Mouse (Mus musculus) embryonic facial prominence, embryonic 12.5 days (tissue): ENCODE measurements around the gene Upf3b. TPM values are rescaled to one million over a fixed set of nuclear protein-coding genes. Genes with fewer than 3 reads are reported as not detected.
"Not testable (repeated sequence)": the region's sequence is repeated elsewhere in the genome, so short reads cannot be mapped to it uniquely, and the experiment has no call there.

Source experiments
- ATAC-seq: fragments of 200-750 bp; cut with Nextera tagmentation; 2 replicates; pipeline ENCODE4 v1.8.0; 2017; ENCODE audit not compliant: insufficient number of reproducible peaks, insufficient read depth, low FRiP score, low TSS enrichment
- H3K27ac ChIP-seq: fragments of 300-500 bp; sonication (generic); 2 replicates; pipeline ENCODE4 v1.5.1; 2016; ENCODE audit warnings: mild to moderate bottlenecking
- H3K27me3 ChIP-seq: fragments of 300-500 bp; sonication (generic); 2 replicates; pipeline ENCODE4 v1.6.1; 2016; ENCODE audit warnings: mild to moderate bottlenecking, moderate library complexity
- H3K36me3 ChIP-seq: fragments of 300-500 bp; sonication (generic); 2 replicates; pipeline ENCODE4 v1.6.1; 2016; ENCODE audit warnings: mild to moderate bottlenecking
- H3K4me1 ChIP-seq: fragments of 300-500 bp; sonication (generic); 2 replicates; pipeline ENCODE4 v1.6.1; 2016
- H3K4me2 ChIP-seq: fragments of 300-500 bp; sonication (generic); replicated peaks from 2 replicates; pipeline ENCODE4 v1.6.1; 2016; ENCODE audit warnings: mild to moderate bottlenecking, moderate library complexity
- H3K4me3 ChIP-seq: fragments of 300-500 bp; sonication (generic); 2 replicates; pipeline ENCODE4 v1.5.1; 2016; ENCODE audit warnings: mild to moderate bottlenecking
- H3K9ac ChIP-seq: fragments of 300-500 bp; sonication (generic); 2 replicates; pipeline ENCODE4 v1.6.1; 2016; ENCODE audit warnings: mild to moderate bottlenecking, moderate library complexity
- H3K9me3 ChIP-seq: fragments of 300-500 bp; sonication (generic); 2 replicates; pipeline ENCODE4 v1.6.1; 2016; ENCODE audit warnings: mild to moderate bottlenecking, moderate library complexity
- WGBS: fragments of 180-500 bp; shearing (Covaris S2); methylation state at CpG from one replicate; pipeline ENCODE4 v1.1.7; 2016; 5-methylcytosine and 5-hydroxymethylcytosine counted together
- polyA plus RNA-seq: library from polyadenylated mRNA; unstranded; fragments of >200 nt; fragmentation: Nextera tagmentation; extraction: Ambion mirVana; gene quantifications from 2 replicates; pipeline ENCODE4 v1.2.1, GENCODE M21; 2016

Upf3b gene
- polyA plus RNA-seq, 1 experiment from 2014 or later = 22.2 TPM

- ATAC-seq = peak; percentile 58
- H3K4me1 ChIP-seq = no peaks in the 10 kb centered on the region
Measured at GRCm38 (mm10) chrX:37109526-37110192, 463 bp downstream of the Upf3b start.

GRCm38 (mm10) chrX:37103826-37104225, 6.3 kb downstream of the Upf3b start:
- Histone ChIP-seq H3K36me3 (no peaks in the 10 kb centered on the region), H3K9me3 (no peaks in the 10 kb centered on the region), H3K4me2 (no peak overlapping the region), H3K4me3 (no peak overlapping the region), H3K27me3 (no peaks in the 10 kb centered on the region), H3K27ac (no peak overlapping the region), H3K4me1 (no peaks in the 10 kb centered on the region), H3K9ac (no peak overlapping the region)
- ATAC-seq = no peak
- WGBS = 85% methylated on average over 2 of the region's 2 CpGs

More at GRCm38 (mm10) chrX:37109526-37110192, 463 bp downstream of the Upf3b start:
- Histone ChIP-seq H3K36me3 (no peaks in the 10 kb centered on the region), H3K9me3 (no peaks in the 10 kb centered on the region), H3K27me3 (no peaks in the 10 kb centered on the region), H3K4me3 (peak overlapping the region; percentile 51), H3K9ac (peak overlapping the region; percentile 50), H3K27ac (peak overlapping the region; percentile 78), H3K4me2 (peak overlapping the region; percentile 57)
- 11% methylated on average over 27 of the region's 27 CpGs for WGBS

- Histone ChIP-seq H3K4me2 (no peak overlapping the region), H3K9me3 (no peaks in the 10 kb centered on the region), H3K4me1 (no peaks in the 10 kb centered on the region), H3K36me3 (no peaks in the 10 kb centered on the region), H3K4me3 (no peak overlapping the region), H3K27me3 (no peaks in the 10 kb centered on the region), H3K27ac (no peak overlapping the region), H3K9ac (no peak overlapping the region)
- 93% methylated on average over 3 of the region's 3 CpGs for WGBS
- no peak for ATAC-seq
Measured at GRCm38 (mm10) chrX:37098681-37099080, 11.4 kb downstream of the Upf3b start.

- no peaks in the 10 kb centered on the region for H3K9me3 ChIP-seq
- H3K36me3 ChIP-seq = no peaks in the 10 kb centered on the region
- no peak overlapping the region for H3K4me2 ChIP-seq
- no peak overlapping the region for H3K9ac ChIP-seq
- H3K4me1 ChIP-seq = no peaks in the 10 kb centered on the region
- H3K27me3 ChIP-seq = no peaks in the 10 kb centered on the region
- 93% methylated on average over 11 of the region's 11 CpGs for whole genome bisulfite sequencing
- ATAC-seq = no peak
- no peak overlapping the region for H3K4me3 ChIP-seq
- H3K27ac ChIP-seq = no peak overlapping the region
Measured at GRCm38 (mm10) chrX:37095106-37095768, 14.9 kb downstream of the Upf3b start.

GRCm38 (mm10) chrX:37091457-37091856, 18.7 kb downstream of the Upf3b start:
- H3K36me3 ChIP-seq = no peaks in the 10 kb centered on the region

GRCm38 (mm10) chrX:37088778-37089177, 21.3 kb downstream of the Upf3b start:
- WGBS = 88% methylated on average over 1 of the region's 1 CpGs
- ATAC-seq = no peak
- no peak overlapping the region for H3K9ac ChIP-seq
- H3K4me1 ChIP-seq = no peaks in the 10 kb centered on the region
- no peak overlapping the region for H3K4me3 ChIP-seq
- no peak overlapping the region for H3K4me2 ChIP-seq
- no peaks in the 10 kb centered on the region for H3K9me3 ChIP-seq
- no peaks in the 10 kb centered on the region for H3K36me3 ChIP-seq
- no peaks in the 10 kb centered on the region for H3K27me3 ChIP-seq
- no peak overlapping the region for H3K27ac ChIP-seq

More at GRCm38 (mm10) chrX:37091457-37091856, 18.7 kb downstream of the Upf3b start:
- WGBS = 87% methylated on average over 3 of the region's 3 CpGs
- no peak overlapping the region for H3K9ac ChIP-seq
- H3K4me2 ChIP-seq = no peak overlapping the region
- H3K4me3 ChIP-seq = no peak overlapping the region
- H3K4me1 ChIP-seq = no peaks in the 10 kb centered on the region
- ATAC-seq = no peak
- H3K27ac ChIP-seq = no peak overlapping the region
- H3K27me3 ChIP-seq = no peaks in the 10 kb centered on the region
- no peaks in the 10 kb centered on the region for H3K9me3 ChIP-seq

- 24% methylated on average over 9 of the region's 9 CpGs for WGBS
- Histone ChIP-seq H3K27me3 (no peaks in the 10 kb centered on the region), H3K4me1 (0 out of 2 replicates have a peak, but pooled peaks cover 2% of the 10 kb centered on the region), H3K4me2 (peak overlapping the region; percentile 39), H3K9ac (no peak overlapping the region), H3K36me3 (peaks cover 15% of the 10 kb centered on the region; the same call in 1 of the 2 replicates), H3K4me3 (peak overlapping the region; percentile 57), H3K27ac (peak overlapping the region; percentile 84), H3K9me3 (no peaks in the 10 kb centered on the region)
- ATAC-seq = no peak
Measured at GRCm38 (mm10) chrX:37085665-37086064, 24.5 kb downstream of the Upf3b start.

GRCm38 (mm10) chrX:37084927-37085660, 25.0 kb downstream of the Upf3b start, which contains the start of gene Rpl39:
Gene Rpl39, minus strand, starts transcription at chrX:37085402.
- H3K9me3 ChIP-seq = no peaks in the 10 kb centered on the region
- peaks cover 15% of the 10 kb centered on the region; the same call in 1 of the 2 replicates for H3K36me3 ChIP-seq
- peak; percentile 84 for ATAC-seq
- no peaks in the 10 kb centered on the region for H3K27me3 ChIP-seq
- WGBS = 14% methylated on average over 38 of the region's 38 CpGs
- 0 out of 2 replicates have a peak, but pooled peaks cover 2% of the 10 kb centered on the region for H3K4me1 ChIP-seq
- H3K4me3 ChIP-seq = peak within 1 kb of the TSS; percentile 57
- H3K4me2 ChIP-seq = peak within 1 kb of the TSS; percentile 72
- peak within 1 kb of the TSS; percentile 70 for H3K9ac ChIP-seq
- H3K27ac ChIP-seq = peak within 1 kb of the TSS; percentile 84

- 20% methylated on average over 19 of the region's 19 CpGs for WGBS
- H3K36me3 ChIP-seq = peaks cover 15% of the 10 kb centered on the region; the same call in 1 of the 2 replicates
- peak overlapping the region; percentile 57 for H3K4me3 ChIP-seq
- peak overlapping the region; percentile 72 for H3K4me2 ChIP-seq
- H3K9me3 ChIP-seq = no peaks in the 10 kb centered on the region
- H3K27me3 ChIP-seq = no peaks in the 10 kb centered on the region
- H3K27ac ChIP-seq = peak overlapping the region; percentile 84
- 0 out of 2 replicates have a peak, but pooled peaks cover 2% of the 10 kb centered on the region for H3K4me1 ChIP-seq
- ATAC-seq = no peak
- H3K9ac ChIP-seq = peak overlapping the region; percentile 70
Measured at GRCm38 (mm10) chrX:37084318-37084926, 25.7 kb downstream of the Upf3b start.

GRCm38 (mm10) chrX:37081194-37081593, 28.9 kb downstream of the Upf3b start:
- Histone ChIP-seq H3K4me3 (no peak overlapping the region), H3K9ac (no peak overlapping the region), H3K27ac (no peak overlapping the region), H3K4me1 (0 out of 2 replicates have a peak, but pooled peaks cover 2% of the 10 kb centered on the region), H3K9me3 (no peaks in the 10 kb centered on the region), H3K27me3 (no peaks in the 10 kb centered on the region), H3K4me2 (no peak overlapping the region), H3K36me3 (peaks cover 15% of the 10 kb centered on the region; the same call in 1 of the 2 replicates)
- 58% methylated on average over 6 of the region's 6 CpGs for WGBS
- ATAC-seq = no peak

GRCm38 (mm10) chrX:37080345-37080744, 29.8 kb downstream of the Upf3b start:
- not testable (repeated sequence) for H3K9ac ChIP-seq, H3K9me3 ChIP-seq, H3K27ac ChIP-seq, H3K4me2 ChIP-seq, H3K27me3 ChIP-seq, H3K4me1 ChIP-seq, ATAC-seq, H3K4me3 ChIP-seq
- peaks cover 15% of the 10 kb centered on the region; the same call in 1 of the 2 replicates for H3K36me3 ChIP-seq
- WGBS = 64% methylated on average over 4 of the region's 4 CpGs
